Mouse (Mus musculus): Measurements from ENCODE around the gene Lrrc25.

Lrrc25 gene

DNA sequence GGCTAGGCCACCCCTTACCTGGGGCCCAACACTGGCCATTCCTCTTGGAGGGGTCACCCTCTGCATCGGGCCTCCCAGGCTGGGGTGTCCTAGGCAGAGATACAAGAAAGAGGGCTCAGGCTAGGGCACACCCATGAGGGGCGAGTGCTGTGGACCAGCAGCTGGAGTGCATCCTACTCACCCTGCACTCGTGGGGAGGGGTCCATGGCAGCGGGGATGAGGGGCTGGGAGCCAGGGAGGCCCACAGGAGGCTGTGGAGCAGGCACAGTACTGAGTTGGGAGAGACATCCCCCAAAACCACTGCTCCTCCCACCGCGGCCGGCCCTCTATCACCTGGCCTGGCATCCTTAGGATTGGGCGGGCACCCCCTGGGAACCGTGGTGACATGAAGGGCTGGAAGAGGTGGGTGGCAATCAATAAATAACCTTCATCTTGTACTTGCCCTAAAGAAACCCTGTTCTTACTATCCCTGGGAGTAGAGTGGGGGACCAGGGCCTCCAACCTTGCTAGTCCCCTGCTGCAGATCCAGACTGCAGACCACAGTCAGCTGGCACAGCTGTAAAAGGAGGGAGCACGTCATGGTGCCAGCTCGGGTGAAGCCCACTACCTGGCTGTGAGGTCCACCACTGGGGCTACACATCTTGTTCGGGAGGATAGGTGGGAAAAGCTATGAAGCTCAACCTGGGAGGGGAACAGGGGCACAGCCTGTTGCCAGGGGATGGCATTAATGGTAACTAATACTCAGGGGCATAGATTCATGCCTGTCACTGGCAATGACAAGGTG lies 16.3 kb upstream of the Lrrc25 start:
- peak; percentile 93 for DNase-seq

DNA sequence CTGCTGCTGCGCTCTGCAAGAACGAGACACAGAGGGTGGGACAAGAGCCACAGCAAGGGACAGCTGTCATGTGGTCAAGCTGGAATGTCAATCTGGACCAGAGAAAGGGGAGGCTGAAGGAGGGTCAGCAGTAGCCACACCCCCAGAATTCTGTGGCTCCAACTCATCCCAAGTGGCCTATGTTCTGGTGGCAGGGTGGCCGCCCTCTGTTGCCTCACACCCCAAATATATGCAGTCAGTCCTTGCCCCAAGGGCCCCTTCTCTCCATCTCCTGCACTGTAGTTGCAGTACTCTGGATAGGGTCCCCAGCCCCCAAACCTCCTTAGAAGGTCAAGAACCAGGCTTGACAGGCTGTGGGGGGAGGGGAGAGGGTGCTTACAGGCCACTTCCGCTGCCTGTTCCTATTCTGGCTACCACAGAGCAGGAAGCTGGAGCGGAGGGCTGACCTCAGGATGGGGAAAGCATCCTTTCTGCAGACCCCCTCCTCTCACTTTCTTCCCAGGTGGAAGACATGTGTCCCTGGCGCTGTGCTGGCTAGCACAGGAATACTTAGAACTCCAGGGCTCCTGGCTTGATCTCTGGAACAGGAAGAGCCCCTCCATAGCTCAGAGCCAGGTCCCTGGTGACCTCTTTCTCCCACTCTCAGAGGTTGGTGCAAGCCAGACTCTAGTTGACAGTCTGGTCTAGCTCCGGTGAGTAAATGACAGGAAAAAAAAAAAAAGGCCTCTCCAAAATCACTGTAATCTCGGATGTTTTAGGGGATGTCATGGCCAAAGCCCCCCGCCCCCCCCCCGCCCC lies 15.3 kb upstream of the Lrrc25 start:
- DNase-seq, result peak; percentile 98

DNA sequence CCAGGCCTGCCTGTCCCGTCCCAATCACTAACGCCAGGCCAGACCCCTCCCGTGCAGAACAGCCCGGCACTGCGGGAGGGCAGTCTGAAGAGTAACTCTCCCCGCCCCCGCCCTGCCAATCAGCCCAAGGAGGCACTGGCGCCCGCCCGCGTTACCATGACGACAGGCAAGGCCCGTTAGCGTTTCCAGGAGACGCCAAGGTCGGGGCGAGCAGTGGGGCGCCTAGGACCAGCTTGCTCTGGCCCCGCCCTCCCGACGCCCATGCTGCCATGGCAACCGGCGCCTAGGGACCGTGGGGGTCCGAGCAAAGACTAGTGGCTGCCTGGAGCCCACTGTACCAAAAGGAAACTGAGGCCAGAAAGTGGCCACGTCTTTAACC lies 14.7 kb upstream of the Lrrc25 start:
- DNase-seq, result peak; percentile 98

DNA sequence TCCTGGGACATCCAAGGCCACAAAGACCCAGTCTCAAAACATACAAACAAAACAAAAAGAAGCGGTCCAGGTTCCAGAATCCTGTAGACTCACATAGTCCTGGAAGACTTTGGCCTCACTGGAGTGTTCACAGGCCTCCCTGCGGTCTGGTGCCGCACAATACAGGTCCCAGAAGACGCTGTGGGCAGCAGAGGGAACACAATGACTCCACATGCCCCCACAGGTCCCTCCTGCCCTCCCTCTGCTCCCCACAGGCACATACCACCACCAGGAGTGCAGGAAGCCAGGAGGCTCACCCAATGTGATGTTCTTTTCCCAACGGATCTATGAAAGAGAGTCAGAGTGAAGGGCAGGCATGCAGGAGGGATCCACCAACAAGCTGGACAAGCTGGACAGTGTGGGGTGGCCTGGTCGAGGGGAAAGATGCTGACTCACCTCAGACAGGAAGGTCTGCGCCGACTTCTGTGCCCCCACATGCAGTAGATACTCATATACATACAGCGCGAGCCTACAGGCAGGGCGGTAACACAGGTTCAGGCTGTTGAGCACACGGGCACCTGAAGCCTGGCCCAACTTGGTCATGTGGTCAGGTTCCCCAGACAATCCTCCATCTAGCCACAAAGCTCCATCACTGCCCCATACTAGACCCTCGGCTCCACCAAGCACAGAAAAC lies 13.7 kb upstream of the Lrrc25 start:
- DNase-seq, result peak; percentile 92

DNA sequence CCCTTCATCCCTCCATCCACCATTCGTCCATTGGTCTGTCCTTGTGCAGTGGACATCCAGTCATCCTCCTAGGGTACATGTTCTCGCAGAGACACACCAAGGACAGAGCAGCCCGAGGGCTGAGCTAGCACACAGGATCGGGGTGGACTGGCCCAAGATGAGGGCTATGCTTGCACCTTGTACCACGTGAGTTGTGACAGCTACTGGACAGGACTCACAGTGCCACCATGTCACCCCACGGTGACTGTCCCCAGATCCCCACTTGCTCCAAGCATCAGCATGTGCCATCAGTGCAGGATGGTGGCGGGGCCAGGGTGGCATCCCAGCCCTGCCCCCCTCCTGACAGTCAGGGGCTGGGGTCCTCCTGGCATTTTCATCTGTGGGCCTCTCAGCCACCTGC lies 11.4 kb upstream of the Lrrc25 start:
- DNase-seq, result peak; percentile 92

DNA sequence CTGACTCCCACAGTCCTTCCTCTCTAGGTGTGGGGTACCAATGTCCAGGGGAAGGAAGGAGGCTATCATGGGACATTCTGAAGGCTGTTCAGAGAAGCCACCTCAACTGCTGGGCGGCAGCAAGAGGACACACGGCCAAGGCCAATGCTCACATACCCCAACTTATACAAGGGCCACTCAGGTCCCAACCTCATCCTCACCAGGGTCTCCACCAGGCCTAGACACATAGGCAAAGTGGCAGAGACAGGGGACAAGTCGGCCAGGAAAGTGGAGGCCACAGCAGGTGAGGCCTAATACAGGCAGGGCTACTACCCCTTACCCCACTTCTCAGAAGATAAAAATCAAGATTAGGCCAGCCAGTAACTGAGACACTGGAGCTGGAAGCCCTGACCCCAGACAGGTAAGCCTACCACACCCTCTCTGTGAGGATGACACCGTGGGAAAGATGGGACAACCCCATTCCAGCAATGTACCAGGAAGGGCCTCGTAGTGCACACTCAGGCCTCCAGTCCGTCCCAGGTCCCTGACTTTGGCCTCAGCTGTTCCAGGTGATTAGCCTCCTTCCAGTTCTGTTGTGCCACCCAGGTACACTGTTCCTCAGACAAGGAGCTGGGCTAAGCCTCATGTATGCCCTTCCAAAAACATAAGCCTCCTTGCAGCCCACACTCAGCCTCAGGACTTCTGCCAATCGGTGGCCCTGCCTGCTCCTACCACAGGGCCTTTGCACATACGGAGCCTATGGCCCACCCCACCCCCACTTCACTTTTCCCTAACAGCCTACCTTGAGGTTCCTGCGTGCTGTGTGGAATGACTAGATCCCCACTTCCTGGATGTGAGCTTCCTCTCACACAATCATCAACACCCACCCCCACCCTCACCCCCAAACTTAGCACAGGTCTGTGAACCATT lies 9.8 kb upstream of the Lrrc25 start:
- peak; percentile 94 for DNase-seq

DNA sequence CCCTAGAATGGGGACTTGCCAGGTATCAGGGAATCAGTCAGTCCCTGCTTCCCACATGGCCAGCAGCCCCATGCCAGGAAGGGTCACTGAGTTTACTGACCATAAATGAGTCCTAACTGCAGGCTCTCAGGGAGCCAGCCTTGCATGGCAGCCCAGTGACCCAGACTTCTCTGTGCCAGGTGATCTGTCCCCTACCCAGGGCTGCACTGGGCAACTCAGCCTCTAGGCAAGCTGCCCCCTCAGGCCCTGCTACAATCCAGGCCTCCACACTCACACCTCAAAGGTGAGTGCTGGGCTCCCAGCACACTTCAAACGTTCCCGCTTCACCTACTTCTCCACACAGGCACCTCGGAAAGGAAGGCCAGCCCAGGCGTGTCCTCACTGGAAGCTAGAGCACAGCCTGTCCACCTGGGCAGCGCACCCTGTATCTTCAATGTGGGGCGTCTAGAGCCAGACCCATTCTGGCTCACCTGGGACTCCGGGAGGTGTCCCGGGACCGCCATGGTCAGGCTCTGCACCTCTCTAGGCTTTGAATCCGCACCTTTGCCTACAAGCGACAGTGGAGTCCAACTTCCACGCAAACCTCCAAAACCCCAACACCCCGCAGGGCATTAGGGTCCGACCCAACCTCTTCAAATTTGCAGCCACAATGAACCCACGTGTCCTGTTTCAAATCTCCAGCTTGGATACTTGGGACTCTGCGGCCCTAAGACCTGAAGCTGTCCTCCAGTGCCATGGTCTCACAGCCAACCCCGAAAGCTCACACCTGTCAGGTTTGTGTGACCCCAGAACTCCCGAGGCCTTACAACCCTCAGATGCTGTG lies 9.0 kb upstream of the Lrrc25 start:
- DNase-seq, result peak; percentile 96

DNA sequence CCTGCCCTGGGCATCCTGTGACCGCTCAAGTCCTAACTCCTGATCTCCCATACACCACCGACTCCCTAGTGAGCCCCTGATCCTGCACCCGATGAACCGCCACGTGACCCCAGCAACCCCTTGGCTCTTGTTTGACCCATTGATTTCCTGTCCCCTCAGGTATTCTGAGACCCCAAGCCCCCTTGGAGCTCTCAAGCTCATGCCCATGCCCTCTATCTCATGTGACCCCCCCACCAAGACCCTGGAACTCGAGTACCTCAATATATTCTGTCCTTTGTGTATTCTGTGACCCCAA lies 8.4 kb upstream of the Lrrc25 start:
- DNase-seq, result no peak

DNA sequence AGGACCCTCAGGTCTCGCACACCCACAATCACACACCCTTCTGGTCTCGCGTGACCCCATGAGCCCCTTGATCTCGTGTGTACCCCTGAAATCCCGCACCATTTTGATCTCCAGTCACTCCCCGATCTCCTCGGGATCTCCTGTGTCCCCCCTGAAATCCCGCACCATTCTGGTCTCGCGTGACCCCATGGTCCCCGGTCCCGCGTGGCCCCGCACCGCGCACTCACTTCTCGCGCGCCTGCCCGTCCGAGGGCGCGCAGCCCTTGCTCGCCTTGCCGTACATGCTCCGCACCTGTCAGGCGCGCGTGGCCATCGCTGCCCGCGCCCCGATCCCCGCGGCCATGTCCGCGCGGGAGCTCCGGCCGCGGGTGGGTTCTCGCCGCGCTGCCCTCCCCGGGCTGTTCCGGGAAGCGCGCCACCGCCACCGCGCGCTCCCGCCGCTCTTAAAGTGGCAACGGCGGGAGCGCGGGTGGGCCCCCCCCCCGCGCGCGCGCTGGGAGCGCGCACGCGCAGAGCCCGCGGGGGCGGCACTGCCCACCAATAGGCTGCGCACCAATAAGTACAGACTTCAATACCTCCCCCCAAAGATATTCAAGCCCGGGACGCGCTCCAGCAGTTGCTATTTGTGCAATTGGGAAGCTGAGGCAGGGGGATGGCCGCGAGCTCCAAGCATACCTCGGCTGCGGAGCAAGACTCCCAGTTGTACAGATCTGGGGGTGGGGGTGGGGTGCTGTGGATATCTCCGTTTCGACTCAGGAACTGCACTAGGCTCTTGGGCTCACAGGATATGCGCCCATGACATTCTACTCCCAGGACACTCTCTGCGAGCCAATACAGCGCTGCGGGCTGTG lies 7.8 kb upstream of the Lrrc25 start:
- peak; percentile 99 for DNase-seq

DNA sequence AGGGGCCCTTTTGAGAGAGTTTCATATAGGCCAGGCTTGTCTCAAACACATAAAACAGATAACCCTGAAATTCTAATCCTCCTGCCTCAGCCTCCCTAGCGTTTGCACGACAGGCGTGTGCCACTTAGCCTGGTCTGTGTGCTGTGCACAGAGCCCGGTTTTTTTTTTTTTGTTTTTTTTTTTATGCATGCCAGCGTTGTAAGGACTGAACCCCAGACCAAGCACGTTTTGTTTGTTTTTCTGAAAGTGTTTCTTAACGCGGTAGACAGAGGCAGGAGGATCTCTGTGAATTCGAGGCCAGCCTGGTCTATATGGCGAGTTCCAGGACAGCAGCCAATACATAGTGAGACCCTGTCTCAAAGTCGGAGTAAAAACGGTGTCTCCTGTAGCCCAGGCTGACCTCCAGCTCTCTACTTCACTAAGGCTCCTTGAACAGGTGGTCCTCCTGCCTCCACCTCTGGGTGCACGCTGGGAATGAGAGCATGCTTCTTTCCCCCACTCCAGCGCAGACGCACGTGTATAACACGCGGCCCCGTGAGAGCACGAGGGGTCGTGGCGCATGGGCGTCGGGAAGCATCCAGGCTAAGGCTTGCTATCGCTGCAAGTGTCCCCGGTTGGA lies 7.1 kb upstream of the Lrrc25 start, which contains the start of gene Ssbp4:
Gene Ssbp4, minus strand, starts transcription at position 124 of the 619 bp plus-strand sequence.
- DNase-seq, result no peak

DNA sequence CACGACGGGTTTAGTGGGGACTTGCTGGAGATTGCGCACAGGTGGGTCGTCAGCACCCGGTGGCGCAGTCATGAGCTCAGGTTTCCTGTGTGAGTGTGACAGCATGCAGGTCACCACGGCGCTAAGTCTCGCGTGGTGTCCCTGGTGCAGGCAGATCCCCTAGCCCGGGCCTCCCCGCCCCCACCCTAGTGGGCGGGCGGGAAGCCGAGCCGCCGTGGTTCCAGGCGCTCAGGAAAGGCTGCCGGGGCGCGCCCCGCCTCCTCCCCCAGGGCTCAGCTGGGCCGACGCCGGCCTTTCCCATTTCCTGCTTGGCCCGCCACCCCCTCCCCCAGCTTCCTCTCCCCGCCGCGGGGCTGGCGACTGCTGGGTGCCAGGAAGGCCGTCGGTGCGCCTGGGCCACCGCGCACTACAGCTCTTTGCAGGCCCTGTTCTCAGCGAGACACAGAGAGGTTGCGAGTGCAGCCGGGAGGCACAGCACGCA lies 6.5 kb upstream of the Lrrc25 start:
- DNase-seq, result peak; percentile 100

DNA sequence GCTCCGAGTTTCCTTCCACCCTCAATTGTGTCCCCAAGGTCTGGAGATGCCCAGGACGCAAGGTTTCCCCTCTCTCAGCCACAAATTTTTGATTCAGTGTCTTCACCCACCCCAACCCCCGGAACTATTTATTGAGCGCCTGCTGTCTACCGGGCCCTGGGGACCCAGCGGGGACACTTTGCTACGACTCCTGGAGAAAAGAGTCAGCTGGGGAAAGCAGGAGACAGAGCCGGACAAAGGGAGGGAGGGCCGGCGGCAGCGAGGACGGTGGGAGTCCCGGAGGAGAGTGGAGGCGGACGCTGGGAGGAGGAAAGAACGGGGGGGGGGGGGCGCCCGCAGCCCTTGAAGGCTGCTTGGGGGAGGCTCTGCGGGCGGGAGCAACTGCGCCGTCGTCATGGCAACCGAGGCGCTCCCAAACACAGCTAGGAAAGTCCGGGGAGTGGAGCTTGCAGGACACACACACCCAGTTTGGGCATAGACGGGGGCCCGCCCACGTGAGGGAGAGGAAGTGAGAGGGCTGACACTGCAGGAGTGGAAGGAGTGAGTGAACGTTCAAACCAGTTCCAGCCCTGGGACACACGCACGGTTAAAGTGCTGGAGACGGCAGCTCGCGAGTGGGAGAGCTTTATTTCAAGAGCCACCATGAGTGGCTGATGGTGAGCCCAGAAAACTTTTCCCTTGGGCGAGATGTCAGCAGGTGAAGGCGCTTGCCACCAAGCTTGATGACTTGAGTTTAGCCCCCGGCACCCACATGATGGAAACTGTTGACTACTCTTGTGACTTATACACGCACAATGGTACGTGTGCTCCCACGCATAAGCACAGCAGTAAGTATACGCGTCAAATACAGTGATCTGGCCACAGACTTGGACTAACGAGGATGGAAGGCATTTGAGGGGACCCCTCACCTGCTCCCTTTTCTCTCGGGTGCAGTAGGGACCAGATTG lies 5.8 kb upstream of the Lrrc25 start:
- DNase-seq, result peak; percentile 100

DNA sequence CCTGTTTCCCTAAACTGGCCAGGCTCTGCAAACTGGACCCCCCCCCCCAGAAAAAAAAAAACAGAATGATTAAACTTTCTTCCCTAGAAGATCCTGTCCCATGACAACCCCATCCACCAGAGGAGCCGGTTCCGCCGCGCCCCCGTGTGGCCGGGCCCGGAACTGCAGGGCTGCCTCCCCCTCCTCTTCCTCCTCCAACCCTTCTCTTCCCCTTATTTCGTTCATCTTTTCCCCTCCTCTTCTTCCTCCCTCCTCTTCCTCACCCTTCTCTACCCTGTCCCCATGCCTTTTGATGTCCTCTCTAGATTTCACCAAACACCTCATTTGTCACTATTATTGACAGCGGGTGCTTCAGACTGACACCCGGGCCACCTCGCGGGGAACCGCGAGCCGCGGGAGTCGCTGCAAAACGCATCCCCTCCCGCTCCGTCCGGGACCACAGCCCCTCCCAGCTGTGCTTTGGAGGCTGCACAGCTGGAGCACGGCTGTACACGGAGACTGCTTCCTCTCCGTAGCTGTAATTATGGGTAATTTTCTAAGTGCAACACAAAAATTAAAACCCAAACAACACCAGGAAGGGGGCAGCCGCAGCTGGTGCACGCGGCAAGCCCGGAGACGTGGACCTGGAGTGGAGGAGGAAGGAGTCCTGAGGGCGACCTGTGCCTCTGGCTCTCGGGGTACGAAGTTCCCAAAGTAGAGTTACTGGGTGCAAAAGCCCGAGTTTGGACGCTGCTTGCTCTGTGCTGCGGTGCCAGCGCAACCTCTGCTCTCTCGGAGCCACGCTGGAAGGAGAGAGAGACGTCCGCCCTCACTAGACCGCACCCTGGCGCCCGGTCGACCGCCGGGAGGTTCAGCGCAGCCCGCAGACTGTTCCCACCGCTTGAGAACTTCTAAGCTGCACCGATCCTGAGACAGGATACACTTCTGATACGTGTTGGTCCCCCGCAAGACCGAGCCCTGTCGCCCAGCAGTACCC lies 4.9 kb upstream of the Lrrc25 start:
- peak; percentile 99 for DNase-seq

DNA sequence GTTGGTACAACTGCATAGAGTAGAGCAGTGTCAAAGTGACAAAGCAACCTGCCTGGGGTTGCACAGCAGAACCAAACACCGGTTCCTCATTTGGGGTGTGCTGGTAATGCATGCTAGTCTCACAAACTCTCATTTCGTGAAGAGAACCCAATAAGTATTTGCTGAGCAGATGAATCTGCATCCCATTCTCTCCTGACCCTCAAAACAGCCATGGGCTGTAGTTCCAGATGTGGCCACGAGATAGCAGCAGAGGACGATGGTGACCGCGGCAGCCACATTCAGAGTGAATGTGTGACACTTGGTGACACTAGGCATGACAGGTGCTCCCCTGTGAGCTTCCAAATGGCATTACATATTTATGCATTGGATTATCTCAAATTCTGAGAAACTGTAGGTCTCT lies 4.1 kb upstream of the Lrrc25 start:
- DNase-seq, result peak; percentile 99

DNA sequence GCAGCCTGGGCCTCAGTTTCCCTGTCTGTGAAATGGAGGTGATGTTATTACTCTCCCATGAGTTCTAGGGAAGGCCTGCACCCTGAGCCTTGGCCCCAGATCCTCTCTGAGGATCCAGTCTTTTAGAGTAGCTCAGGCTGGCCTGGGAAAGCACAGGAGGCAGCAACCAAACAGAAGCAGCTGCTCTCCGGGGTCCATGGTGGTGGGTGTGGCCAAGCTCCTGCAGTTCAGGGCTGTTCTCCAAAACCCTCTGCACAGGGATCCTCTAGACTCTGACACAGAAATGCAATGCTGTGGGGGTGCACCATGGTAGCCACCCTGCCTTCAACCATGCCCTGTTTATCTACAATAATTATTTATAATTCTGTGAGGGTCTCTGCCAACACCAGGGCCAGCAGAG lies 2.2 kb upstream of the Lrrc25 start:
- peak; percentile 92 for DNase-seq

DNA sequence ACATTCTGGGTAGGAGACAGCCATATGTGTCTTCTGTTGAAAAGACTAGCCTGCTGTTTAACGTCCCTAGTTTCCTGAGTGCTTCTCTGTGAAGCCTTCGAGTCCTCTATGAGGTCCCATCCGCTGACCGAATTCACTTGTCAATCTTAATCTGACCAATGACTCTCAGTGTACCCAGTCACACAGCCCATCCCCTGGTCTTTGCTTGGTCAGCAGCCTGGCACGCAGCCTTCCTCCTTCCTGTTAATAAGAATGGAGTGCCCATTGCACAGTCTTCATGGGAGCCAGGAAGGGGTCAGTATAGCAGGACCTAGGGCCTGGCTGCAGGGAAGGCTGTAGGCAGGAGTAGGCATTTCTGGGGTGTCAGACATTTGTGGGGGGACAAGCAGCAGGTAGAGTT lies 1.5 kb upstream of the Lrrc25 start:
- DNase-seq, result peak; percentile 97

DNA sequence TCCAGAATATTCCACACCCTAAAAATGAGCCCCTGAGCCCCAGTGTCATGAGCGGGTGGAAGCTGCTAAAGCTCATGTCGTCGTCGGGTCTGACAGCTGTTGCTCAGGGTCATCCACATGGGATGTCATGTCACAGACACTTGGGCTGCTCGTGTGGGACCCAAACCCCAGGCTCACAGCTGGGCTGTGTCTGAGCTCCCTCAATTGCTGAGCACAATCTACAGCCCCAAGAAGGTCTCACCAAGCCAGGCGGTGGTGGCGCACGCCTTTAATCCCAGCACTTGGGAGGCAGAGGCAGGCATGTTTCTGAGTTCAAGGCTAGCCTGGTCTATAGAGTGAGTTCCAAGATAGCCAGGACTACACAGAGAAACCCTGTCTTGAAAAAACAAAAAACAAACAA lies 674 bp upstream of the Lrrc25 start:
- peak; percentile 91 for DNase-seq

DNA sequence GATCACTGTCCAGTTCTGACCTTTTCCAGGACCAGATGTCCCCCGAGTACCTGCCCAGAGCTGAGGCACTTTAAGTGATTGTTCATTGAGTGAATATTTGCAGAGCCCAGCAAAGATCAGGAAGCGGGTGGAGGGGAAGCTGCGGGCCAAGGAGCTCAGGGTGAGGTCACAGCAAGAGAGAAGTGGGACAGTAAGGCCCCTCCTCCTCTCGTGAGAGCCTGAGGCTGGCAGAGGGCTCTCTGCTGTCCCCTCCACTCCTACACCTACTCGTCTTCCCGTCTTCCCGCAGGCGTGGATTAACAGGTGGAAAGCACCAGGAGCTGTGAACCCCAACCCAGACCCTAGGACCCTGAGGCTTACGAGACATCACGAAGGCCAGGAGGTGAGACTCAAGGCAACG lies 690 bp downstream of the Lrrc25 start:
- DNase-seq, result peak; percentile 97

Data from heart, adult 11 months (tissue).